Mouse (Mus musculus) adrenal gland, postnatal 14 days (tissue): ENCODE measurements at regions not wholly inside any gene's neighbourhood (a gene's known extent, or its start where the extent isn't known, plus 50 kb on each side); places are given as distances from the start of the nearest gene placed in this dataset.

Experiments used
- DNase-seq: peaks from one replicate; pipeline ENCODE4 v3.0.0; 2021; ENCODE audit warnings: mixed read lengths

- DNase-seq: no peak
These were observed 137.8 kb downstream of the Unc5cl start for GRCm38 (mm10) chr17:48592457-48592856.

GRCm38 (mm10) chr17:48595418-48595963 is 140.8 kb downstream of the Unc5cl start:
- no peak for DNase-seq

GRCm38 (mm10) chr17:48596406-48596805 is 141.7 kb downstream of the Unc5cl start:
- no peak for DNase-seq

GRCm38 (mm10) chr17:48597301-48597700 is 142.6 kb downstream of the Unc5cl start:
- no peak for DNase-seq

- DNase-seq: no peak
These were observed 143.9 kb downstream of the Unc5cl start for GRCm38 (mm10) chr17:48598471-48599141.

- no peak for DNase-seq
These were observed 145.5 kb downstream of the Unc5cl start for GRCm38 (mm10) chr17:48600176-48600575.

- peak; percentile 73 for DNase-seq
These were observed 147.9 kb downstream of the Unc5cl start for GRCm38 (mm10) chr17:48602554-48602953.

- no peak for DNase-seq
These were observed 152.1 kb downstream of the Unc5cl start for GRCm38 (mm10) chr17:48606767-48607166.

- no peak for DNase-seq
These were observed 153.6 kb downstream of the Unc5cl start for GRCm38 (mm10) chr17:48608315-48608714.

GRCm38 (mm10) chr17:48610107-48610506 is 155.4 kb downstream of the Unc5cl start:
- no peak for DNase-seq

- no peak for DNase-seq
These were observed 156.1 kb downstream of the Unc5cl start for GRCm38 (mm10) chr17:48610806-48611205.

GRCm38 (mm10) chr17:48613491-48613890 is 158.8 kb downstream of the Unc5cl start:
- no peak for DNase-seq

- DNase-seq: no peak
These were observed 160.5 kb downstream of the Unc5cl start for GRCm38 (mm10) chr17:48615248-48615647.

GRCm38 (mm10) chr17:48616205-48616604 is 161.5 kb downstream of the Unc5cl start:
- DNase-seq: no peak

- DNase-seq: no peak
These were observed 166.2 kb downstream of the Unc5cl start for GRCm38 (mm10) chr17:48620896-48621295.

GRCm38 (mm10) chr17:48621676-48622075 is 167.0 kb downstream of the Unc5cl start:
- no peak for DNase-seq

- DNase-seq: no peak
These were observed 170.2 kb downstream of the Unc5cl start for GRCm38 (mm10) chr17:48624937-48625336.

- DNase-seq: no peak
These were observed 171.3 kb downstream of the Unc5cl start for GRCm38 (mm10) chr17:48625971-48626370.

- no peak for DNase-seq
These were observed 184.9 kb downstream of the Unc5cl start for GRCm38 (mm10) chr17:48639611-48640010.

GRCm38 (mm10) chr17:48643533-48644019 is 188.9 kb downstream of the Unc5cl start:
- DNase-seq: no peak

GRCm38 (mm10) chr17:48645056-48645455 is 190.4 kb downstream of the Unc5cl start:
- no peak for DNase-seq

GRCm38 (mm10) chr17:48646626-48647195 is 192.0 kb downstream of the Unc5cl start:
- DNase-seq: no peak

- DNase-seq: no peak
These were observed 192.7 kb downstream of the Unc5cl start for GRCm38 (mm10) chr17:48647431-48647830.

GRCm38 (mm10) chr17:48650556-48650955 is 195.9 kb downstream of the Unc5cl start:
- DNase-seq: no peak
